Comparison of ENCODE assay signal across 8 mouse cellular contexts in the genomic region with DNA sequence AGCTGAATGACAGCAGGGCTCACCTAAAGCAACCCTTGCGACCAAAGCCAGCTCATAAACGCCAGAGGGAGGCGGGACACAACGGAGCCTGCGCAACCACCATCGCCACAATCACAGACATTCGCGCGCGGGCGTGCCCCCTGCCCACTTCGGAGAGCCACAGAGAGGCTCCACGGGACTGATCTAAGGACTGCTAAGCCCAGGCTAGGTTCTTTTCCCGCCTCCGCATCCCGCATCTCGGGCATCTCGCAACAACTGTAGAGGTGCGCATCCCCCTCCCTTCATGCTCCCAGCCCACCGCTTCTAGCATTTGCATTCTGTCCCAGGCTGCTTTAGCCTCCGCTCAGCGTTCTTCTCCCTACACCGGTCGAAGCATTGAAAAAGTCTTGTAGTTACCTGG. TPM values are rescaled to one million over a fixed set of nuclear protein-coding genes. Genes with fewer than 3 reads are reported as not detected.
A peak's percentile ranks its signal among the peaks of the same experiment; 100 is the strongest.
DNase-seq lines count a peak whose midpoint lies in the region; ATAC-seq and TF ChIP-seq lines count a peak whose summit lies in the region.

A gene (plus strand): TSS at position 148 of the 400 bp plus-strand sequence.

- 0 out of 2 replicates have a peak within 1 kb of the TSS, but pooled peaks have one; percentile 4 for H3K9ac ChIP-seq in kidney, embryonic 16.5 days (replicated peaks; ENCODE audit: low read length)

- 3% methylated on average over 24 of the region's 24 CpGs for WGBS in kidney, embryonic 16.5 days
- WGBS in kidney, adult 2 months, result 18% methylated on average over 24 of the region's 24 CpGs
- WGBS in forebrain, embryonic 10.5 days, result 7% methylated on average over 24 of the region's 24 CpGs
- 4% methylated on average over 24 of the region's 24 CpGs for WGBS in limb, embryonic 10.5 days
- WGBS in olfactory bulb, adult 2 months, result 13% methylated on average over 24 of the region's 24 CpGs

- no peak within 1 kb of the TSS for H3K27ac ChIP-seq in kidney, embryonic 16.5 days (ENCODE audit: low read length)
- H3K27ac ChIP-seq in kidney, adult 2 months (ENCODE audit: insufficient read depth, low read depth, low read length), result no peak within 1 kb of the TSS
- no peak within 1 kb of the TSS; the same call in 1 of the 2 replicates for H3K27ac ChIP-seq in forebrain, embryonic 10.5 days
- H3K27ac ChIP-seq in limb, embryonic 10.5 days, result peak within 1 kb of the TSS; percentile 56; the same call in 1 of the 2 replicates
- H3K27ac ChIP-seq in olfactory bulb, adult 2 months (ENCODE audit: insufficient read depth, low read depth, low read length), result no peak within 1 kb of the TSS

- H3K27me3 ChIP-seq in kidney, embryonic 16.5 days (ENCODE audit: insufficient read depth, low read length), result no peaks in the 10 kb centered on the region
- no peaks in the 10 kb centered on the region for H3K27me3 ChIP-seq in kidney, adult 2 months (replicated peaks; ENCODE audit: control insufficient read depth, insufficient read depth, low read length)
- peaks cover 6% of the 10 kb centered on the region; the same call in 1 of the 2 replicates for H3K27me3 ChIP-seq in forebrain, embryonic 10.5 days (ENCODE audit: poor library complexity, severe bottlenecking)
- no peaks in the 10 kb centered on the region for H3K27me3 ChIP-seq in limb, embryonic 10.5 days (ENCODE audit: low read depth, poor library complexity, severe bottlenecking)

- H3K4me3 ChIP-seq in kidney, embryonic 16.5 days (ENCODE audit: low read length), result peak within 1 kb of the TSS; percentile 37
- H3K4me3 ChIP-seq in kidney, adult 2 months (ENCODE audit: insufficient read depth, low read depth, low read length), result no peak within 1 kb of the TSS
- peak within 1 kb of the TSS; percentile 49 for H3K4me3 ChIP-seq in forebrain, embryonic 10.5 days
- peak within 1 kb of the TSS; percentile 57 for H3K4me3 ChIP-seq in limb, embryonic 10.5 days
- peak within 1 kb of the TSS; percentile 17 for H3K4me3 ChIP-seq in olfactory bulb, adult 2 months (ENCODE audit: insufficient read depth, low read depth, low read length)

- TF ChIP-seq POLR2A in kidney, adult 2 months (IDR thresholded peaks at IDR 0.05; ENCODE audit: low read depth, low read length), result no peak
- TF ChIP-seq POLR2A in olfactory bulb, adult 2 months (IDR thresholded peaks at IDR 0.05; ENCODE audit: insufficient read depth, low read depth, low read length), result no peak

- TF ChIP-seq CTCF in kidney, adult 2 months (conservative IDR thresholded peaks at IDR 0.05; ENCODE audit: insufficient read depth, insufficient read length, low read depth, low read length), result no peak
- TF ChIP-seq CTCF in olfactory bulb, adult 2 months (IDR thresholded peaks at IDR 0.05; ENCODE audit: insufficient read depth, low read depth, low read length), result no peak

- 0 out of 2 replicates have a peak, but pooled peaks cover 6% of the 10 kb centered on the region for H3K36me3 ChIP-seq in kidney, embryonic 16.5 days (ENCODE audit: insufficient read depth, low read length)
- H3K36me3 ChIP-seq in kidney, adult 2 months (ENCODE audit: control insufficient read depth, insufficient read depth, low read length), result no peaks in the 10 kb centered on the region; the same call in 1 of the 2 replicates
- H3K36me3 ChIP-seq in forebrain, embryonic 10.5 days (replicated peaks), result peaks cover 28% of the 10 kb centered on the region
- peaks cover 19% of the 10 kb centered on the region; the same call in 1 of the 2 replicates for H3K36me3 ChIP-seq in limb, embryonic 10.5 days

- H3K9me3 ChIP-seq in kidney, embryonic 16.5 days (ENCODE audit: low read length), result no peaks in the 10 kb centered on the region
- H3K9me3 ChIP-seq in forebrain, embryonic 10.5 days, result no peaks in the 10 kb centered on the region
- no peaks in the 10 kb centered on the region for H3K9me3 ChIP-seq in limb, embryonic 10.5 days (replicated peaks)

- no peak for ATAC-seq in kidney, embryonic 16.5 days (ENCODE audit: low FRiP score, low TSS enrichment)

- H3K4me1 ChIP-seq in kidney, embryonic 16.5 days (ENCODE audit: insufficient read depth, low read length), result 0 out of 2 replicates have a peak, but pooled peaks cover 3% of the 10 kb centered on the region
- no peaks in the 10 kb centered on the region for H3K4me1 ChIP-seq in kidney, adult 2 months (ENCODE audit: control insufficient read depth, insufficient read depth, low read length)
- peaks cover 6% of the 10 kb centered on the region for H3K4me1 ChIP-seq in forebrain, embryonic 10.5 days
- H3K4me1 ChIP-seq in limb, embryonic 10.5 days, result peaks cover 5% of the 10 kb centered on the region
- peaks cover 5% of the 10 kb centered on the region; the same call in 1 of the 2 replicates for H3K4me1 ChIP-seq in olfactory bulb, adult 2 months (ENCODE audit: control insufficient read depth, insufficient read depth, low read length)

- DNase-seq in kidney, adult 2 months, result no peak
- peak; percentile 18 for DNase-seq in WW6 (ENCODE audit: low read depth, low spot score)
- peak; percentile 21 for DNase-seq in forebrain, embryonic 10.5 days (ENCODE audit: extremely low spot score, low spot score)
- peak; percentile 47 for DNase-seq in limb, embryonic 10.5 days (ENCODE audit: low spot score)
- DNase-seq in layer of hippocampus, adult 9-11 months, result no peak
- DNase-seq in cerebellum, adult 11 months, result no peak

- H3K4me2 ChIP-seq in kidney, embryonic 16.5 days (replicated peaks; ENCODE audit: low read depth, low read length), result peak within 1 kb of the TSS; percentile 66

RNA-seq across cellular contexts. Expression of the gene that starts here (rescaled TPM):
- polyA plus RNA-seq in kidney, embryonic 16.5 days (2015; fragmentation: Nextera tagmentation; extraction: Ambion mirVana), result not detected in 2 replicates
- polyA plus RNA-seq in kidney, adult 2 months (2012; rRNA removed), result 0.11 and 0.20 TPM in 2 replicates
- 0.09 and 0.15 TPM in 2 replicates for polyA plus RNA-seq in forebrain, embryonic 10.5 days (2016; fragmentation: Nextera tagmentation; extraction: Ambion mirVana)
- 0.08 TPM in 1 of 2 replicates, not detected in the other for polyA plus RNA-seq in limb, embryonic 10.5 days (2016; fragmentation: Nextera tagmentation; extraction: Ambion mirVana)
- not detected in 2 replicates for polyA plus RNA-seq in olfactory bulb, adult 2 months (2012; ENCODE audit: insufficient read depth, insufficient read length, low replicate concordance, missing spikeins)

Comparison
In these comparisons a context has a peak if more than half of its experiments do, and no peak if none do; other contexts are left out.
1. Peak in DNase-seq and H3K4me3 ChIP-seq in forebrain, embryonic 10.5 days; RNA of the gene not detected or under 1 TPM.
2. Peak in DNase-seq, H3K4me3 ChIP-seq and H3K27ac ChIP-seq in limb, embryonic 10.5 days; RNA of the gene not detected or under 1 TPM.